Mouse (Mus musculus) heart, postnatal 4 days (tissue): ENCODE measurements at regions not wholly inside any gene's neighbourhood (a gene's known extent, or its start where the extent isn't known, plus 50 kb on each side); places are given as distances from the start of the nearest gene placed in this dataset.

Experiments
- DNase-seq: peaks from one replicate; pipeline ENCODE4 v3.0.0; 2021

GRCm38 (mm10) chr11:19599433-19599832, 324.7 kb upstream of the Spred2 start:
- DNase-seq, result no peak

- peak; percentile 64 for DNase-seq
Observed at GRCm38 (mm10) chr11:19601216-19601938, 322.8 kb upstream of the Spred2 start.

GRCm38 (mm10) chr11:19602496-19602895, 321.7 kb upstream of the Spred2 start:
- DNase-seq, result no peak

- DNase-seq, result no peak
Observed at GRCm38 (mm10) chr11:19605602-19606001, 318.6 kb upstream of the Spred2 start.

- no peak for DNase-seq
Observed at GRCm38 (mm10) chr11:19606943-19607342, 317.2 kb upstream of the Spred2 start.

GRCm38 (mm10) chr11:19607941-19608340, 316.2 kb upstream of the Spred2 start:
- DNase-seq, result no peak

- DNase-seq, result no peak
Observed at GRCm38 (mm10) chr11:19608523-19608922, 315.7 kb upstream of the Spred2 start.

- no peak for DNase-seq
Observed at GRCm38 (mm10) chr11:19610559-19610958, 313.6 kb upstream of the Spred2 start.

GRCm38 (mm10) chr11:19611217-19611616, 313.0 kb upstream of the Spred2 start:
- no peak for DNase-seq

GRCm38 (mm10) chr11:19616520-19616919, 307.7 kb upstream of the Spred2 start:
- DNase-seq, result peak; percentile 40

GRCm38 (mm10) chr11:19619494-19619893, 304.7 kb upstream of the Spred2 start:
- DNase-seq, result no peak

- no peak for DNase-seq
Observed at GRCm38 (mm10) chr11:19631055-19631695, 293.0 kb upstream of the Spred2 start.

GRCm38 (mm10) chr11:19632477-19632876, 291.7 kb upstream of the Spred2 start:
- DNase-seq, result no peak

- DNase-seq, result no peak
Observed at GRCm38 (mm10) chr11:19633621-19634020, 290.6 kb upstream of the Spred2 start.

- DNase-seq, result no peak
Observed at GRCm38 (mm10) chr11:19641153-19641552, 283.0 kb upstream of the Spred2 start.

- no peak for DNase-seq
Observed at GRCm38 (mm10) chr11:19644116-19644795, 279.9 kb upstream of the Spred2 start.

GRCm38 (mm10) chr11:19645106-19645505, 279.1 kb upstream of the Spred2 start:
- DNase-seq, result no peak

- DNase-seq, result no peak
Observed at GRCm38 (mm10) chr11:19651522-19651921, 272.7 kb upstream of the Spred2 start.

- DNase-seq, result no peak
Observed at GRCm38 (mm10) chr11:19651929-19652328, 272.2 kb upstream of the Spred2 start.

- DNase-seq, result no peak
Observed at GRCm38 (mm10) chr11:19659511-19659910, 264.7 kb upstream of the Spred2 start.

- no peak for DNase-seq
Observed at GRCm38 (mm10) chr11:19666732-19667131, 257.4 kb upstream of the Spred2 start.

GRCm38 (mm10) chr11:19670853-19671530, 253.2 kb upstream of the Spred2 start:
- DNase-seq, result peak; percentile 54

GRCm38 (mm10) chr11:19673012-19673411, 251.2 kb upstream of the Spred2 start:
- no peak for DNase-seq
